Mouse (Mus musculus): ENCODE data around the gene Chil1. TPM values are rescaled to one million over a fixed set of nuclear protein-coding genes. Genes with fewer than 3 reads are reported as not detected.

Chil1 gene
- polyA plus RNA-seq, 1 experiment = 32.9 TPM

DNA sequence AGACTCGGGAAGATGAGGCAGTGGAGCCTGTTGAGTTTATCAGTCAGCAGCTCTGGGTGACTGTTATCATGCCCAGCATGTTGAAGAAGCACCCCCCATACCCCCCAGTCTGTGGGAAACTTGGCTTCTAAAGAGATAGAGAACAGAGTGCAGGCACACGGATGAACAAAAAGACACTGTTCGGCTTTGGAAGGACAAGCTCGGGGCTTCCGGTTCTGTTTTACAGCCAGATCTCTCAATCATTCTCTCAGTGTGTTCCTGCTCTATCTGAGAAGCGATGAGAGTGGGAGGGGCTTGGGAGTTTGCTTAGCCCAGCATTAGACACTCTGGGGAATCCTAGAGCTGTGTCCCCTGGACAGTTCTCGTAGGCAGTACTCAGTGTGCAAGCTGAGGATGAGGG lies 31.4 kb downstream of the Chil1 start:
- TF ChIP-seq MAX (IDR thresholded peaks at IDR 0.05; ENCODE audit: low read depth) = no peak
- no peak for TF ChIP-seq E2F4 (IDR thresholded peaks at IDR 0.05; ENCODE audit: insufficient read depth)
- no peak for TF ChIP-seq POLR2AphosphoS2 (IDR thresholded peaks at IDR 0.05; ENCODE audit: insufficient read length, low read depth)
- no peak for TF ChIP-seq CEBPB (IDR thresholded peaks at IDR 0.05; ENCODE audit: insufficient read depth, poor library complexity, severe bottlenecking)
- no peak for TF ChIP-seq TCF3 (IDR thresholded peaks at IDR 0.05; ENCODE audit: insufficient read length, low read depth)
- no peak for TF ChIP-seq TCF12 (IDR thresholded peaks at IDR 0.05; ENCODE audit: insufficient read depth, poor library complexity, severe bottlenecking)
- TF ChIP-seq MYOG (IDR thresholded peaks at IDR 0.05; ENCODE audit: control insufficient read depth in 1 of 3, insufficient read depth in 1 of 3, insufficient read length in 2 of 3, low read depth in 2 of 3) = no peak
- no peak for TF ChIP-seq POLR2A (IDR thresholded peaks at IDR 0.05; ENCODE audit: insufficient read length, low read depth)
- TF ChIP-seq USF1 (IDR thresholded peaks at IDR 0.05; ENCODE audit: low read depth) = no peak
- TF ChIP-seq REST (IDR thresholded peaks at IDR 0.05; ENCODE audit: insufficient read depth, insufficient read length) = no peak
- no peak for TF ChIP-seq MYOD1 (IDR thresholded peaks at IDR 0.05; ENCODE audit: control insufficient read depth in 1 of 3, insufficient read length in 2 of 3, low read depth in 2 of 3)
- no peak for TF ChIP-seq SRF (IDR thresholded peaks at IDR 0.05; ENCODE audit: control insufficient read depth, insufficient read length, low read depth)
- H3K27me3 ChIP-seq (ENCODE audit: control insufficient read depth, insufficient read depth, insufficient read length) = peaks cover 20% of the 10 kb centered on the region
- H3K4me3 ChIP-seq = no peak overlapping the region
- H3K4me2 ChIP-seq (ENCODE audit: low read depth) = no peak overlapping the region
- no peaks in the 10 kb centered on the region for H3K36me3 ChIP-seq (ENCODE audit: control insufficient read depth, insufficient read depth)
- H3K79me2 ChIP-seq (ENCODE audit: control insufficient read depth, insufficient read depth) = no peaks in the 10 kb centered on the region
- no peak overlapping the region for H3ac ChIP-seq (ENCODE audit: control insufficient read depth, insufficient read length)

DNA sequence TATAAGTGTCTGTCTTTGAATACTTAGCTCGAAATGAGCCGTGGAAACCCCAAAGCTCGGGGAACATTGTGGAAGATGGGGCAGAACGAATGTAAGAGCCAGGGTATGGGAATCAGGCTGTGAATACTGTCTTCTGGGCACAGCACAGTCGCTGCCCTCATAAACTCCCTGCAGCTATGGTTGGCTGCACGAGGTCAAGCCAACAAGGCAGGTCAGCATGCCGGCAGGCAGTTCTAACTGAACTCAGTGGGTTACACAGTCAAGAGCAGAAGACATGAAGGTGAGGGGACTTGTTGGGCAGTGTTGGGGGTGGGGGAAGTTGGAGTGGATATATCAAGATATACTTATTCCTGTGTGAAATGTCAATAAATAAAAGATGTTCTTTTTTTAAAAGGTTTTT lies 33.1 kb downstream of the Chil1 start:
- no peak overlapping the region for H3ac ChIP-seq (ENCODE audit: control insufficient read depth, insufficient read length)
- TF ChIP-seq E2F4 (IDR thresholded peaks at IDR 0.05; ENCODE audit: insufficient read depth) (no peak), POLR2AphosphoS2 (IDR thresholded peaks at IDR 0.05; ENCODE audit: insufficient read length, low read depth) (no peak), USF1 (IDR thresholded peaks at IDR 0.05; ENCODE audit: low read depth) (no peak), TCF12 (IDR thresholded peaks at IDR 0.05; ENCODE audit: insufficient read depth, poor library complexity, severe bottlenecking) (no peak), CEBPB (IDR thresholded peaks at IDR 0.05; ENCODE audit: insufficient read depth, poor library complexity, severe bottlenecking) (no peak), MYOD1 (IDR thresholded peaks at IDR 0.05; ENCODE audit: control insufficient read depth in 1 of 3, insufficient read length in 2 of 3, low read depth in 2 of 3) (no peak), MYOG (IDR thresholded peaks at IDR 0.05; ENCODE audit: control insufficient read depth in 1 of 3, insufficient read depth in 1 of 3, insufficient read length in 2 of 3, low read depth in 2 of 3) (no peak), SRF (IDR thresholded peaks at IDR 0.05; ENCODE audit: control insufficient read depth, insufficient read length, low read depth) (no peak), REST (IDR thresholded peaks at IDR 0.05; ENCODE audit: insufficient read depth, insufficient read length) (no peak), TCF3 (IDR thresholded peaks at IDR 0.05; ENCODE audit: insufficient read length, low read depth) (no peak)

DNA sequence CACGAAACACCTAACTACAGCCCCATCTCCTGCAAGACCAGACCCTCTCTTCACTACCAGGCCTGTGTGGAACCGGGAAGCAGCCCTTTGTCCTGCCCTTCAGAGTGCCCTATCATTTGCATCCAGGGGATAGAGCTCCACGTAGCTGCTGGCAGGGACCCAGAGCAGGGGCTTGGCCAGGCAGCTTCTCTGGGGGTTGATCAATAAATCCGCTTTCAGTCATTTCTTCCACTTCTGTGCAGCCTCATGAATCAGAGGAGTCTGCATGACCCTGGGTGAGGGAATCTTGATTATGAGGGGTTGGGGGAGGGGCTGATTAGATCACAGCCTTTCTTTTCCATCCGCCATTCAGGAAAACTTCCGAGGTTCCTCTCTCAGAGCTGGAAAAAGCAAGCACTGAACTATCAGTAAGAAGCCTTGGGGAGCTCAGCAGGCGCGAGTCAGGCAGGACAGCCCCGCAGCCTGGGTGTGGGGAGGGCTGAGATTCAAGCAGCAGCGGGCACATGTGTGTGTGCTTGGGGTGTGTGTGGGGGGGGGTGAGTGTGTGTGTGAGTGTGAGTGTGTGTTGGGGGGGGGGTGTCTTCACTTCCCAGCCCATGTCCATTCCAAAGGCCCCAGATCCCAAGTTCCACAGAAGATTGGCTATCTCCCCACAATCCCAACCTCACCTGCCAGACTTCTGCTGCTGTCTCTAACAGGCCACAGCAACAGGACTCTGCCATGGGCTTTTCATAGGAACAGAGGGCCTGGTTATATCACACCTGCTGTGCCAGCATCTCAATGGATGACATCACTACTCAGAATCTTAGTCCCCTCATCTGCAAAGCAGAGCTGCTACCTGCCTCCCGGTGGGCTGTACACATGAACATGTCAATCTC lies 34.0 kb downstream of the Chil1 start:
- no peak overlapping the region for H3K4me3 ChIP-seq
- no peak overlapping the region for H3K4me2 ChIP-seq (ENCODE audit: low read depth)
- H3K36me3 ChIP-seq (ENCODE audit: control insufficient read depth, insufficient read depth) = no peaks in the 10 kb centered on the region
- TF ChIP-seq MYOG (IDR thresholded peaks at IDR 0.05; ENCODE audit: control insufficient read depth in 1 of 3, insufficient read depth in 1 of 3, insufficient read length in 2 of 3, low read depth in 2 of 3) (no peak), E2F4 (IDR thresholded peaks at IDR 0.05; ENCODE audit: insufficient read depth) (no peak), USF1 (IDR thresholded peaks at IDR 0.05; ENCODE audit: low read depth) (no peak), POLR2AphosphoS2 (IDR thresholded peaks at IDR 0.05; ENCODE audit: insufficient read length, low read depth) (no peak), REST (IDR thresholded peaks at IDR 0.05; ENCODE audit: insufficient read depth, insufficient read length) (no peak), TCF12 (IDR thresholded peaks at IDR 0.05; ENCODE audit: insufficient read depth, poor library complexity, severe bottlenecking) (no peak), POLR2A (IDR thresholded peaks at IDR 0.05; ENCODE audit: insufficient read length, low read depth) (no peak), MYOD1 (IDR thresholded peaks at IDR 0.05; ENCODE audit: control insufficient read depth in 1 of 3, insufficient read length in 2 of 3, low read depth in 2 of 3) (no peak), CEBPB (IDR thresholded peaks at IDR 0.05; ENCODE audit: insufficient read depth, poor library complexity, severe bottlenecking) (no peak), SRF (IDR thresholded peaks at IDR 0.05; ENCODE audit: control insufficient read depth, insufficient read length, low read depth) (no peak), TCF3 (IDR thresholded peaks at IDR 0.05; ENCODE audit: insufficient read length, low read depth) (no peak), MAX (IDR thresholded peaks at IDR 0.05; ENCODE audit: low read depth) (no peak)
- H3K79me2 ChIP-seq (ENCODE audit: control insufficient read depth, insufficient read depth) = no peaks in the 10 kb centered on the region
- H3K27me3 ChIP-seq (ENCODE audit: control insufficient read depth, insufficient read depth, insufficient read length) = peaks cover 15% of the 10 kb centered on the region
- no peak overlapping the region for H3ac ChIP-seq (ENCODE audit: control insufficient read depth, insufficient read length)

More for the DNA sequence above, 33.1 kb downstream of the Chil1 start:
- Histone ChIP-seq H3K79me2 (ENCODE audit: control insufficient read depth, insufficient read depth) (no peaks in the 10 kb centered on the region), H3K27me3 (ENCODE audit: control insufficient read depth, insufficient read depth, insufficient read length) (peaks cover 20% of the 10 kb centered on the region), H3K4me3 (no peak overlapping the region), H3K36me3 (ENCODE audit: control insufficient read depth, insufficient read depth) (no peaks in the 10 kb centered on the region), H3K4me2 (ENCODE audit: low read depth) (no peak overlapping the region)

DNA sequence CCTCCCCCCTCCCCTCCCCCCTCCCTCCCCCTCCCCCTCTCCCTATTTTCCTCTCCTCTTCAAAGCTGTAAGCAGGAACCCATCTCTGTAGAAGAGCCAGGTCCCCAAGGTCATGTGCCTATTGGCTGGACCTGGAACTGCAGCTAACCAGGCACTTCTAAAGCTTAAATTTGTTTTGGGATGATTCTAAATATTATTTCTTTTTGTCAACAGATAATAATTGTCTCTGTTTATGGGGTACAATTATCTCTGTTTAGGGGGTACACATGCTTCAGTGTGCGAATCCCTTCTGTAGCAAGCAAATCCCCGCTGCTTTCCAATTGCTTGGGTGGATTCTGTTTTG lies 34.6 kb downstream of the Chil1 start:
- Histone ChIP-seq H3K36me3 (ENCODE audit: control insufficient read depth, insufficient read depth) (no peaks in the 10 kb centered on the region), H3K4me2 (ENCODE audit: low read depth) (no peak overlapping the region), H3ac (ENCODE audit: control insufficient read depth, insufficient read length) (no peak overlapping the region), H3K79me2 (ENCODE audit: control insufficient read depth, insufficient read depth) (no peaks in the 10 kb centered on the region), H3K27me3 (ENCODE audit: control insufficient read depth, insufficient read depth, insufficient read length) (peaks cover 11% of the 10 kb centered on the region), H3K4me3 (no peak overlapping the region)
- no peak for TF ChIP-seq REST (IDR thresholded peaks at IDR 0.05; ENCODE audit: insufficient read depth, insufficient read length)
- TF ChIP-seq TCF3 (IDR thresholded peaks at IDR 0.05; ENCODE audit: insufficient read length, low read depth) = no peak
- no peak for TF ChIP-seq CEBPB (IDR thresholded peaks at IDR 0.05; ENCODE audit: insufficient read depth, poor library complexity, severe bottlenecking)
- no peak for TF ChIP-seq TCF12 (IDR thresholded peaks at IDR 0.05; ENCODE audit: insufficient read depth, poor library complexity, severe bottlenecking)
- TF ChIP-seq SRF (IDR thresholded peaks at IDR 0.05; ENCODE audit: control insufficient read depth, insufficient read length, low read depth) = no peak
- no peak for TF ChIP-seq MAX (IDR thresholded peaks at IDR 0.05; ENCODE audit: low read depth)
- no peak for TF ChIP-seq MYOD1 (IDR thresholded peaks at IDR 0.05; ENCODE audit: control insufficient read depth in 1 of 3, insufficient read length in 2 of 3, low read depth in 2 of 3)
- TF ChIP-seq POLR2A (IDR thresholded peaks at IDR 0.05; ENCODE audit: insufficient read length, low read depth) = no peak

Data from myocyte (in vitro differentiated cells).